Mouse (Mus musculus) kidney, postnatal 36 days (tissue): ENCODE measurements around the gene Traf2.

Experiments
- DNase-seq, 2 experiments: peaks; one replicate each; pipeline ENCODE4 v3.0.0; 2021 to 2022; ENCODE audit warnings: mixed read lengths in 2 of 2

Gene Traf2

DNA sequence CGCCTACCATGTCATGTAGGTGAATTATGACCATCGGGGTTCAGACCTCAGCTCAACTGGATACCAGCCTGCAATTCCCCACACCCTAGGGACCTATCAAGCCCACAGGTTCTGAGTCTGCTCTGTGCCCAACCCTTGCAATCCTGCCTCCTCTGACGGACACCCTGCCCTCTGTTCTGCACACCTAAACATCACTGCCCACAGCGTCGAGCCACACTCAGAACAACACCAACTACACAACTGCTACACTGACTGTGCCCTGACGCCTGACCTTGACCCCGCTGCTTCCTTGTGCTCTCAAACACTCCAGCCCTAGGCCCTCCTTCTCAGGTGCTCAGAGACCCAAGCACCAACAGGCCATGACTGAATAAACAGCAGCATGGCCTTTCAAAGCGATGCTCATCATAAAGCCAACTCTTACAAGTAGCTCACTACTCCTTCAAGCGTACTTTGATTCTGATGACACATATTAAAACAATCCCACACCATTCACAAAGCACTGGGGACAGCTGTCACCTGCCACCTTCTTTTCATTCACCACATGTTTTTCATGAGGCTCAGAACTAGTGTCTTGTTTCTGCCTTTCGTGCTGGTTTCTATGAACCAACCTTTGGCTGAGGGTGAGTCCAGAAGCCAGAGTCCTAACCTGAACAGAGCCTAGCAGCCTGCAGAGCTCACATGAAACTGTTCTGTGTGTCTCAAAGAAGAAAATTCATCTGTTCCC lies 4.9 kb downstream of the Traf2 start:
- DNase-seq: peak in 1 of 2 experiments; percentile 26

DNA sequence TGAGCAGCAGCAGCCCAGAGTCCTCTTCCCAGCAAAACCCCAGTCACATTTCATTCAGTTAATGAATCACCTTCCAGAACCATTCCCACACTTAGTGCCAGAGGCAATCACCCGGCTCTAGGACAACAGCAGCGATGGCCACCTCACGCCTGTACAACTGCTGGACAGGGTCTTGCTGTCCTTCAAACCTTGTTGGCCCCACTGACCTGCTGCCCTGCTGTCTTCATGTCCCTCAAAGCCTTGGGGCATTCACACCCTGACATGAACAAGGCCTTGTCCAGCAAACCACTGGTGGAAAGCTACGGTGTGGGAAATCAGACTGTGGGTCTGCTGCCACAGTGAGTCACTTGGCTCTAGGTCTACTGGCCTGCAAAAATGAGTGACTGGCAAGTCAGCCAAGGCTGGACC lies 6.2 kb downstream of the Traf2 start:
- DNase-seq: peak; percentile 61 to 65

GRCm38 (mm10) chr2:25536531-25536930 lies 10.2 kb downstream of the Traf2 start:
- no peak for DNase-seq

DNA sequence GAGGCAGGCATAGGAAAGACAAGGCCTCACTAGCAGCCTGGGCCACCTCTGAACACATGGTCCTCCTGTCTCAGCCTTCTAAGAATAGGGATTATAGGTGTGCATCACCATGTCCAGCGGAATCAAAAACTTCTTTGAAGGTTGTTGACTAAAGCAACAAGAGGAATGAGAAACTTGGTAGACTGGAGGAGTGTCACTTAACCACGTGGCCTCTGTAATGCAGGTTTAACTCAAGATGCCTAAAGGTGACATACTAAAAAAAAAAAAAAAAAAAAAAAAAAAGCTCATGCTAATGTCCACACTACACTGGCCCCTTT lies 11.9 kb downstream of the Traf2 start:
- DNase-seq: no peak

DNA sequence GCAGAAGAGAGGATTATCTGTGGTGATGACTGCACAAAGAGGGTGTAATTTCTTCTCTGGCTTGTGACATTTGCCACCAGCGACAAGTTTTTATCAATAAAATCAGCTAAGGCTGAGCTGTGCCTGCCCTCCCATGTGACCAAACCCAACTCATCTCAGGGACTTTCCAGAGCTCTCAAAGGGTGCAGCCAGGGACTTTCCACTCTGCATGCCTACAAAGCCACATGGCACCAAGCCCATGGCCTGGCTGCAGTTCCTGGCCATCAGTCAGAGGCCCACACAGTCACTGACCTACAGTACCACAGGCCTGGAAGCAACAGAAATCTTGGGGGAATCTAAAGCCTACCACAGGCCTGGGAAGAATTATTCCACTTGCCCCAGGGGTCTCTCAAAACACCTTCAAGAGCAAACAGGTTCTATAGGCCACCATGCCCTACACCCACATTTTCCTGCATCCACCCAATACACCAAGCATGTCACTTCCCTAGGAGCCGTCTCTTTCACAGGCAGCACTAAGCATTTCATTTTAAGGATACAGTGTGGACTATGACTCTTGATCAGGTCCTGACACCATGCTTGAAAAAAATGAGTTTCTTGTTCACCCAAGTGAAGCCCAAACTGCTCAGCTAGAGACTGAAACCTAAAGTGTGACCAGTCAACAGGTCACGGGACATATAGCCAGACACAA lies 12.4 kb downstream of the Traf2 start:
- peak; percentile 85 to 88 for DNase-seq

DNA sequence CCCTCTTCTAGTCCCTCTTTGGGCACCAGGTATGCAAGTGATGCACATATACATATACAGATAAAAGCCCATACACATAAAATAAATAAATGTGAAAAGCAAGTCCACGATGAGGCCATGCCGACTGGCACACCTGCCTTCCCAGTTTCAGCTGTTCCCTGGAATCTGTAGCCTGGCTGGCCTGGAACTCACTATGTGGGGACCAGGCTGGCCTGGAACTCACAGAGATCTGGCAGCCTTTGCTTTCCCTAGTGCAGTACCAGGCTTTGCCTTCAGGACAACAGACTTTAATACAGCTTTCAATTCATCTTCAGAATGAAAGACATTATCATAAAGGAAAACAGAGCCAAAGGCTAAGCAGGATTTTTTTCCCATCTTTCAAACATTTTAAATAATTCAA lies 13.0 kb downstream of the Traf2 start:
- DNase-seq: no peak

DNA sequence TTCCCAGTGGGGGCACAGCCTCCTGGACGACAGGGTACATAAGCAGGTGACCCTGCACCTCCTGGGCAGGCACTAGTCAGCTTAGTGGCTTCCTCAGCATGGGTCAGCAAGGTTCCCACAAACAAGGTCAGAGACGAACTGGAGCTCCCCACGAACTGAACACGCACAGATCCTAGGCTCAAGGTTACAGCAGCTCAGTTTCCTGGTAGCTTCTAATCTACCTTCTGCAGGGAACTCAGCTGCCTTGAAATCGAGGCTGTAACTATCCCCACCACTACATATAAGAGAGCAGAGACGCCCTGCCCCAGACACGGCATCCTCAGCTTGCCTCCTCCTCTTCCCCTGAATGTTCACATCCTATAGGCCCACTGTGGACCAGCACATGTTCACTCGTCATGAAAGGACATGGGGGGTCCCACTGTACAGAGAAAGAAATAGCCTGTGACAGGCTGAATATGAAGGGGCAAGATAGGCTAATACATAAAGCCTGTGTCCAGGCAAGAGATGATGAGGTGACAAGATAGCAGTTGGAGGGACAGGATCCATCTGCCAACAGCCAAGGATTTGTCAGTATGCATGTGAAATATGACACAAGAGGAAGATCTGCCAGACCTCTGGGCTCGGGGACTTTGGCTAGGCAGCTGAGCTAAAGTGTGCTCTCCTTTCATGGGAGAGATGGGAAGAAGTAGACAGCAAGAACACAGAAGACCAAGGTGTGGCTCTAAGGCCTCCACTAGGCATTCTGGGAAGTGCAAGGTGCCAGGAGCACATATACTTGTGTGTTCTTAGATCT lies 20.0 kb downstream of the Traf2 start:
- no peak for DNase-seq

GRCm38 (mm10) chr2:25509912-25510311 lies 36.8 kb downstream of the Traf2 start:
- DNase-seq: peak in 1 of 2 experiments; percentile 26

GRCm38 (mm10) chr2:25506964-25507363 lies 39.8 kb downstream of the Traf2 start:
- peak; percentile 35 to 58 for DNase-seq

GRCm38 (mm10) chr2:25505860-25506259 lies 40.9 kb downstream of the Traf2 start:
- DNase-seq: no peak

GRCm38 (mm10) chr2:25505000-25505399 lies 41.7 kb downstream of the Traf2 start:
- DNase-seq: no peak

DNA sequence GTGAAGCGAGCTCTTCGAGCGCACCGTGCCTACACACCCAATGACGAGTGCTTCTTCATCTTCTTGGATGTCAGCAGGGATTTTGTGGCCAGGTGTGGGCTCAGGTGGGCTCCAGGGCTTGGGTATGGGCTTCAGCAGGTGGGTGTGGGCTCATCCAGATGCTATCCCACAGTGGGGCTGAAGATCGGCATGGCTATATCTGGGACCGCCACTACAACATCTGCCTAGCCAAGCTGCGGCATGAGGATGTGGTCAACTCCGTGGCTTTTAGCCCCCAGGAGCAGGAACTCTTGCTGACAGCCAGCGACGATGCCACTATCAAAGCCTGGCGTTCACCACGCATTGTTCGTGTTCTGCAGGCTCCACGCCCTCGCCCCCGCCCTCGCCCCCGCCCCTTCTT lies 42.2 kb downstream of the Traf2 start:
- no peak for DNase-seq

DNA sequence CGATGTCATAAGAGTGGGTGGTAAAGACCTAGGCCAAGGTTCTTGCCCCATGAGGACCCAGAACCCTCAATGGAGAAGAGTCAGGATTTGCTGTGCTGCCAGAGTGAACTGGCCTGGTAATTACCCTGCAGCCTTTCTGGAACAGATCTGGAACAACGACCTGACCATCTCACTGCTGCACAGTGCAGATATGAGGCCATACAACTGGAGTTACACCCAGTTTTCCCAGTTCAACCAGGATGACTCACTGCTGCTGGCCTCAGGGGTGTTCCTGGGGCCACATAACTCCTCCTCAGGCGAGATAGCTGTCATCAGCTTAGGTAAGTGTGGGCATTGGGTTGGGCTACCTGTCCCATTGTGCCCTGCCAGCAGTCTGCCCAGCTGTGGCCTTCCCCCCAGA lies 44.0 kb downstream of the Traf2 start:
- DNase-seq: no peak

- DNase-seq: peak in 1 of 2 experiments; percentile 19
Observed at GRCm38 (mm10) chr2:25501593-25502486, 44.9 kb downstream of the Traf2 start, which contains the start of gene C8g. Gene C8g, minus strand, starts transcription at chr2:25501719.

DNA sequence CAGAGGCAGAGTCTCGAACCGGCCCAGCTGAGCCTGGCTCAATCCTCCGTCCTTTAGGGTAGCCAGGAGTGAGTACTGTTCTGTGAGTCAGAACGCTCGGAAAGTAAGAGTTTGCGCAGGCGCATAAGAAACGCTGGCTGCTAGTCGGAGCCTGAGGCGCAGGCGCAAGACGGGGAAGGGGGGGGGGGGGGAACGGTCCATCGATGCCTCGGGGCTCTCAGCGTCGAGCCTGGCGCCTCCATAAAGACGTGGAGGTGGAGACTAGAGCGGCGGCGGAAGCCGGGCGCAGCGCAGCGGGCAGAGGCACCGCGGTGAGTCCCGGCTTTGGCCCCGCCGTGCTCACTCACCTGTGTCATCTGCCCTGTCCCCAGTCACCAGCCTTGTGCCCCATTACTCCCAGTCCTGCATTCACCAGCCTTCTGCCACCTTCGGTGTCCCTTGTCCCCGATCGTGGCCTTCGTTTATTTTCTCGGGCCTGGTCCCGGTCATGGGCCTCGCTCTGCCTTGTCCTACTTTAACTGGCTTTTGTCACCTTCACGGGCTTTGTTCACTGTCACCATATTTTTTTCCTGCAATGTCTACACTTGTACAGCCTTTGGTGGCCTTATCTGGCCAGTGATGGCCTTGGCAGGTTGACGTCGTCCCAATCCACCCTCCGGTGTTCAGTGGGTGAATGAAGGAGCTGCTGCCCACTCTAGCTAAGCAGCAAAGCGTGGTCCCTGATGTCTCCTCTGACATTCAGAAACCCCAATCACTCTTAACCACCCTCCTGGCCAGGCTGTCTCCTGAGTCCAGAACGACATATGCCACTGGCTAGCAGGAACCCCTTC lies 45.9 kb downstream of the Traf2 start, which contains the start of gene Fbxw5:
TSS of gene Fbxw5 (plus strand) at position 175 of the 830 bp plus-strand sequence.
- DNase-seq: peak; percentile 90 to 93

- peak in 1 of 2 experiments; percentile 46 for DNase-seq
Observed at GRCm38 (mm10) chr2:25500071-25500575, 46.6 kb downstream of the Traf2 start.

GRCm38 (mm10) chr2:25498622-25499478 lies 47.9 kb downstream of the Traf2 start:
- no peak for DNase-seq

DNA sequence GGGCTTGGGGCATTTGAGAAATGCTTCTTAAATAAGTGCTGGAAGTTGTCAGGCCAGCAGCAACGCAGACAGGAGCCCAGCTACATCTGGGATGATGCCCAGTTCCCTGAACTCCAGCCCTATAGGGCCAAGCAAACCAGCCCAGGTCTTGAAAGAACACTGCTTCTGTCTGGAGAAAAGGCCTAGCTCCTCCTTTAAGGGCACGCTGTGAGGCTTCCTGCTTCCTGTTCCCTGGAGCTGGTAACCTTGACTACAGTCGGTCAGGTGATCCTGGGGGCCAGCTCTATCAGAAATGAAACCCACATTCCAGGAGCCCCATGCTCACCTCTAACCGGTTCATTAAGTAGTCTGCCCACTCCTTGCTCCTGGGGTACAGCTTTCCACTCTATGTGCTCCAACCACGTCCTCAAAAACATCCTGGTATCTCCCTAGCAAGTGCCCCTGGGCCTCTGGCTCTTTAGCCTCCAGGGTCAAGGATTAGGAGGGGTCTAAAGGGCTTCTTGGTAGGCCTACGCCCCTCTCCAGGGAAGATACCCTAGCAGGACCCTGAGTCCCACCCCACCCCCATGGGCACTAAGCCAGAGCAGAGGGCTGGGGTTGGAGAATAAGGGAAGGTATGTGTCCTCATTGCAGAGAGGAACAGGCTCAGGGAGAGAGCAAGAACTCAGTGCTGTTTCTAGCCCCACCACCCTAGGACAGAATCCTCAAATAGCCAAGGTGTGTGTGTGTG lies 48.7 kb downstream of the Traf2 start:
- peak in 1 of 2 experiments; percentile 25 for DNase-seq

DNA sequence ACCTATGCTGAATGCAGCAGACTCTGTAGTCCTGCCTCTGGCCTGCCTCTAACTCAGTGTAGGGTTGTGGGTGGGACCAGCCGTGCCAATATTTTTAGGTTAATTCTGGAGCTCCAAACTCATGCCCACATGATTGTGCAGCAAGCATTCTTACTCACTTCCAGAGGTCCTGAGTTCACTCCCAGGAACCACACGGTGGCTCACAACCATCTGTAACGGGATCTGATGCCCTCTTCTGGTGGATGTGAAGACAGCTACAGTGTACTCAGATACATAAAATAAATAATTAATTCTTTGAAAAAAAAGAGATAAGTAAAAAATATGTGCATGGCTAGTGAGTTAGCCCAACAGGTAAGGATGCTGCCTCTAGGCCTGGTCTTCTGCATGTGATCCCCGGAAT lies 50.3 kb downstream of the Traf2 start:
- DNase-seq: peak; percentile 47 to 49
